In the genomic region with DNA sequence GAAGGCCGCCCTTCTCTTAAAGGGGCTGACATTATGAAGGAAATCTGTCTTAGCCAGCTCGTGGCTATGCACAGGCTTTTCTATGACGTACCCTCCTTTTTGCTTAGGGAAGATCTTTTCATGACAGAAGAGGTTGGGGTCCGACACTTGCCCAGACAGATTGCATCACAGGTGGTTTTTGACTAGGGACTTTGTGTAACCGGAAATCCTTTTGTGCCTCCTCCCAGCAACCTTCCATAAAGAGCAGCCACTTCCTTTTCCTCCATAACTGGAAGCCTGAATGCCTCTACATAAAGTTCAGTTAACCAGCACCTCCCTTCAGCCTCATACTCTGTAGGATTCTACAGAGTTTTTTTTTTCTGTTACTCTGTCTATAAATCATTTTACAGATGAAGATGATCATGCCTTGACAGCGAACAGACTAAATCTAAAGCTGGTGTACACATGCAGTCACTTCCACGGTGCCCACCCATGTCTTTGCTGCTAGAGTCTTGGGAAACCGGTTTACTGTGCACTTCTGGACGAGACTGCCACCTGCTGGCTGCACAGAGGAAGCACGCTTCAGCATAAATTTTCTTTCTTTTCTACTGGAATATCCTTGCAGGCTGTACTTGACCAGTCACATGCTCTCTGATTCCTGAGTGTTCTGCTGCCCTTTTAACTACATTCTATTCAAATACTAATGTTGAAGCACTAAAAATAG, we compare ENCODE assay signal across 9 mouse cellular contexts. TPM values are rescaled to one million over a fixed set of nuclear protein-coding genes. Genes with fewer than 3 reads are reported as not detected.
DNase-seq lines count a peak whose midpoint lies in the region; ATAC-seq and TF ChIP-seq lines count a peak whose summit lies in the region.
"Had no signal": no experiment of that assay in that cellular context is flagged by ENCODE, and none has a peak within 500 bp of the region (broad histone marks: within the 10 kb centered on the region; RNA-seq: fewer than 3 reads in every experiment).

No protein-coding gene starts in this region.

- H3K4me1 ChIP-seq in heart, embryonic 10.5 days = 0 out of 2 replicates have a peak, but pooled peaks cover 2% of the 10 kb centered on the region
- peaks cover 8% of the 10 kb centered on the region for H3K4me1 ChIP-seq in kidney, embryonic 16.5 days (ENCODE audit: insufficient read depth, low read length)
- no peaks in the 10 kb centered on the region; the same call in 1 of the 2 replicates for H3K4me1 ChIP-seq in lung, adult 2 months (ENCODE audit: control insufficient read depth, insufficient read depth, low read length)
- H3K4me1 ChIP-seq in olfactory bulb, adult 2 months (ENCODE audit: control insufficient read depth, insufficient read depth, low read length) = peaks cover 7% of the 10 kb centered on the region; the same call in 1 of the 2 replicates

- H3K9me3 ChIP-seq in heart, embryonic 10.5 days = no peaks in the 10 kb centered on the region
- H3K9me3 ChIP-seq in kidney, embryonic 16.5 days (ENCODE audit: low read length) = no peaks in the 10 kb centered on the region

- no peaks in the 10 kb centered on the region for H3K36me3 ChIP-seq in heart, embryonic 10.5 days
- no peaks in the 10 kb centered on the region for H3K36me3 ChIP-seq in kidney, embryonic 16.5 days (ENCODE audit: insufficient read depth, low read length)

- peak; percentile 96 for TF ChIP-seq CTCF in lung, adult 2 months (IDR thresholded peaks at IDR 0.05; ENCODE audit: insufficient read depth, low read length)
- peak; percentile 31; the same call in 1 of the 2 replicates for TF ChIP-seq CTCF in olfactory bulb, adult 2 months (IDR thresholded peaks at IDR 0.05; ENCODE audit: insufficient read depth, low read depth, low read length)

- no peak overlapping the region for H3K4me3 ChIP-seq in heart, embryonic 10.5 days
- no peak overlapping the region for H3K4me3 ChIP-seq in kidney, embryonic 16.5 days (ENCODE audit: low read length)
- no peak overlapping the region for H3K4me3 ChIP-seq in lung, adult 2 months (replicated peaks; ENCODE audit: extremely low read depth, low read depth, low read length)
- no peak overlapping the region for H3K4me3 ChIP-seq in olfactory bulb, adult 2 months (ENCODE audit: insufficient read depth, low read depth, low read length)

- peak overlapping the region; percentile 27 for H3K4me2 ChIP-seq in kidney, embryonic 16.5 days (replicated peaks; ENCODE audit: low read depth, low read length)

- no peak overlapping the region for H3K27ac ChIP-seq in heart, embryonic 10.5 days
- no peak overlapping the region for H3K27ac ChIP-seq in kidney, embryonic 16.5 days (ENCODE audit: low read length)
- H3K27ac ChIP-seq in olfactory bulb, adult 2 months (ENCODE audit: insufficient read depth, low read depth, low read length) = no peak overlapping the region
- H3K27ac ChIP-seq: macrophage had no signal

- DNase-seq in CD4-positive, CD25-positive, alpha-beta regulatory T cell, adult 2 months (ENCODE audit: low read depth, low spot score) = peak; percentile 80
- DNase-seq in MEL-GATA-1-ER (ENCODE audit: extremely low read depth, low read depth) = peak; percentile 49
- DNase-seq in cerebellum, postnatal 36 days = peak; percentile 41 to 43
- DNase-seq in heart, embryonic 10.5 days (ENCODE audit: low spot score) = peak; percentile 79
- DNase-seq in lung, adult 2 months = peak; percentile 53
- no peak for DNase-seq in ovary, postnatal 14 days (ENCODE audit: low spot score)

- ATAC-seq in kidney, embryonic 16.5 days (ENCODE audit: low FRiP score, low TSS enrichment) = peak; percentile 70

- no peak overlapping the region; the same call in 1 of the 2 replicates for H3K9ac ChIP-seq in kidney, embryonic 16.5 days (replicated peaks; ENCODE audit: low read length)

- H3K27me3 ChIP-seq in heart, embryonic 10.5 days (ENCODE audit: insufficient read depth, poor library complexity, severe bottlenecking) = 0 out of 2 replicates have a peak, but pooled peaks cover 7% of the 10 kb centered on the region
- H3K27me3 ChIP-seq in kidney, embryonic 16.5 days (ENCODE audit: insufficient read depth, low read length) = no peaks in the 10 kb centered on the region

- 30% methylated on average over 10 of the region's 10 CpGs for WGBS in heart, embryonic 10.5 days
- WGBS in kidney, embryonic 16.5 days = 33% methylated on average over 10 of the region's 10 CpGs
- 21% methylated on average over 10 of the region's 10 CpGs for WGBS in lung, adult 2 months
- WGBS in olfactory bulb, adult 2 months = 35% methylated on average over 10 of the region's 10 CpGs

- TF ChIP-seq POLR2A in lung, adult 2 months (IDR thresholded peaks at IDR 0.05; ENCODE audit: borderline replicate concordance, extremely low read depth, low read depth, low read length) = no peak
- no peak for TF ChIP-seq POLR2A in olfactory bulb, adult 2 months (IDR thresholded peaks at IDR 0.05; ENCODE audit: insufficient read depth, low read depth, low read length)

RNA-seq across cellular contexts. Expression of a gene that starts 33.1 kb away (rescaled TPM):
- 11.0 and 14.4 TPM in 2 replicates for polyA plus RNA-seq in heart, embryonic 10.5 days (2016; fragmentation: Nextera tagmentation; extraction: Ambion mirVana)
- 16.5 and 19.9 TPM in 2 replicates for polyA plus RNA-seq in kidney, embryonic 16.5 days (2015; fragmentation: Nextera tagmentation; extraction: Ambion mirVana)
- 21.7 and 24.1 TPM in 2 replicates for polyA plus RNA-seq in lung, adult 2 months (2012; rRNA removed)
- not detected in 2 replicates for polyA plus RNA-seq in olfactory bulb, adult 2 months (2012; ENCODE audit: insufficient read depth, insufficient read length, low replicate concordance, missing spikeins)

RNA-seq across cellular contexts. Expression of a gene that starts 33.3 kb away (rescaled TPM):
- 0.20 and 0.46 TPM in 2 replicates for polyA plus RNA-seq in heart, embryonic 10.5 days (2016; fragmentation: Nextera tagmentation; extraction: Ambion mirVana)
- polyA plus RNA-seq in kidney, embryonic 16.5 days (2015; fragmentation: Nextera tagmentation; extraction: Ambion mirVana) = 0.23 and 0.39 TPM in 2 replicates
- polyA plus RNA-seq in lung, adult 2 months (2012; rRNA removed) = 4.2 and 5.2 TPM in 2 replicates
- not detected in 2 replicates for polyA plus RNA-seq in olfactory bulb, adult 2 months (2012; ENCODE audit: insufficient read depth, insufficient read length, low replicate concordance, missing spikeins)
- polyA plus RNA-seq: macrophage had no signal

RNA-seq across cellular contexts. Expression of a gene that starts 36.2 kb away (rescaled TPM):
- 55.1 and 68.7 TPM in 2 replicates for polyA plus RNA-seq in heart, embryonic 10.5 days (2016; fragmentation: Nextera tagmentation; extraction: Ambion mirVana)
- polyA plus RNA-seq in kidney, embryonic 16.5 days (2015; fragmentation: Nextera tagmentation; extraction: Ambion mirVana) = 71.8 and 75.6 TPM in 2 replicates
- polyA plus RNA-seq in lung, adult 2 months (2012; rRNA removed) = 0.34 and 0.86 TPM in 2 replicates
- polyA plus RNA-seq in olfactory bulb, adult 2 months (2012; ENCODE audit: insufficient read depth, insufficient read length, low replicate concordance, missing spikeins) = not detected in 2 replicates

Comparison
In these comparisons a context has a peak if more than half of its experiments do, and no peak if none do; other contexts are left out.
1. RNA of a gene that starts 33.1 kb away (polyA plus RNA-seq): 21.7 to 24.1 TPM in lung, adult 2 months, 16.5 to 19.9 TPM in kidney, embryonic 16.5 days and 11.0 to 14.4 TPM in heart, embryonic 10.5 days; not detected in olfactory bulb, adult 2 months; every median in the first group is over 10 times any median in the second.
2. RNA of a gene that starts 36.2 kb away (polyA plus RNA-seq): 71.8 to 75.6 TPM in kidney, embryonic 16.5 days, 55.1 to 68.7 TPM in heart, embryonic 10.5 days and not detected in olfactory bulb, adult 2 months; 0.34 to 0.86 TPM in lung, adult 2 months; every median in the first group is over 10 times any median in the second.